Mouse (Mus musculus): ENCODE measurements around the gene Hmcn2. TPM values are rescaled to one million over a fixed set of nuclear protein-coding genes. Genes with fewer than 3 reads are reported as not detected.
A peak's percentile ranks its signal among the peaks of the same experiment; 100 is the strongest.

The Hmcn2 gene
- polyA plus RNA-seq, 1 experiment from 2014 or later = 0.30 TPM

DNA sequence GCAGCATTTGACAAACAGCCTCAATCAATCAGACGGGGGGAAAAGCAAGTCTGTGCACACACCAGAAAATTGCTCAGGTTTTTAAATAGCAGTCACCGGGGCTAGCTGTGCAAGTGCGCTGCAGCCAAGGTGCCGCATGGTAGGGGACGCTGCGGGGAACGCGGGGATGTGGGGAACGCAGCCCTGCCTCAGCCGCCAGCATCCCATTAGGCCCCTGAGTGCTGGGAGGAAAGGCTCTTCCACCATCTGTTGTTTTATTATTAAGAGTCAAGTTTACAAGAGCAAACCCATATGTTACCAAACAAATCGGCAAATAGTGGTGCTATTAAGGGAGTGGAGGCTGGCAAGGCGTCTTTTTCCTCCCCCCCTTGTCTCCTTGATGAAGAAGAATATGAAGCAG, 175.0 kb downstream of the Hmcn2 start:
- Histone ChIP-seq H3K4me3 (ENCODE audit: low read length) (no peak overlapping the region), H3K27me3 (replicated peaks; ENCODE audit: control insufficient read depth, insufficient read depth, low read length) (peaks cover 55% of the 10 kb centered on the region), H3K9me3 (ENCODE audit: control insufficient read depth, low read length) (no peaks in the 10 kb centered on the region), H3K27ac (ENCODE audit: low read depth, low read length) (no peak overlapping the region), H3K9ac (ENCODE audit: low read depth, low read length) (no peak overlapping the region), H3K4me2 (ENCODE audit: low read length) (no peak overlapping the region), H3K36me3 (ENCODE audit: control insufficient read depth, insufficient read depth, low read length) (no peaks in the 10 kb centered on the region), H3K4me1 (ENCODE audit: control insufficient read depth, insufficient read depth, low read depth, low read length) (peaks cover 2% of the 10 kb centered on the region; the same call in 1 of the 2 replicates)
- WGBS = 24% methylated on average over 12 of the region's 12 CpGs
- ATAC-seq = no peak

DNA sequence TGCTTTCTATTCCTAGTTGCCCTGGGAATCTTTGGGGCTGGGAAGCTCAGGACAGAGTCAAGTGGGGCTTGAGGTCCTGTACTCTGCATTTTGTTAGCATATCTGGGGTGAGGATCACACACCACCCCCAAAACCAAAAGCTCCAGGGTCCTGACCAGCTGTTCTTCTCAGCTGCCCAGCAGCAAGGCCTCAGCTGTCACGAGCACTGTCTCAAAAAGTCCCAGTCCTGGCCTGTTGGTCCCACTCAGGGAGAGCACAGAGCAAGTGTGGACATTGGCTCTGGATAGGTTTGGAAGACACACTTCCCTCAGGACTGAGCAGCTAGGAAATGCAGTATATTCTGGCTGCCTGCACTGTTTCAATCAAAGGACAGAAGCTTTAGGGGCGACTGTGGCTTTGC, 176.3 kb downstream of the Hmcn2 start:
- Histone ChIP-seq H3K4me3 (ENCODE audit: low read length) (no peak overlapping the region), H3K9ac (ENCODE audit: low read depth, low read length) (no peak overlapping the region), H3K27me3 (replicated peaks; ENCODE audit: control insufficient read depth, insufficient read depth, low read length) (peaks cover 46% of the 10 kb centered on the region), H3K4me1 (ENCODE audit: control insufficient read depth, insufficient read depth, low read depth, low read length) (peaks cover 7% of the 10 kb centered on the region), H3K27ac (ENCODE audit: low read depth, low read length) (no peak overlapping the region), H3K4me2 (ENCODE audit: low read length) (no peak overlapping the region), H3K9me3 (ENCODE audit: control insufficient read depth, low read length) (no peaks in the 10 kb centered on the region), H3K36me3 (ENCODE audit: control insufficient read depth, insufficient read depth, low read length) (no peaks in the 10 kb centered on the region)
- WGBS = 85% methylated on average over 2 of the region's 2 CpGs
- ATAC-seq = no peak

DNA sequence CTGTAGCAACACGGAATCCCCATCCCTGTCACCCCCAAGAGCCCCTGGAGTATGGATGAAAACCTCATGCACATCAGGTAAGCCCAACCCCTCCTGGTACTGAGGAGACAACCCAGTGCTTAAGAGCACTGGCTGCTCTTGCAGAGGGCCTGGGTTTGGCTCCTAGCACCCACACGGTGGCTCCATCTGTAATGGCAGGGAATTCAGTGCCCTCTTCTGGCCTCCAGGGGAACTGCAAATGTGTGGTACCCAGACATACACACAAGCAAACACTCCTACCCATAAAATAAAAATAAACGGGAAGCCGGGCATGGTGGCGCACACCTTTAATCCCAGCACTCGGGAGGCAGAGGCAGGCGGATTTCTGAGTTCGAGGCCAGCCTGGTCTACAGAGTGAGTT, 178.1 kb downstream of the Hmcn2 start:
- Histone ChIP-seq H3K9ac (ENCODE audit: low read depth, low read length) (no peak overlapping the region), H3K4me2 (ENCODE audit: low read length) (no peak overlapping the region), H3K4me1 (ENCODE audit: control insufficient read depth, insufficient read depth, low read depth, low read length) (peaks cover 13% of the 10 kb centered on the region), H3K9me3 (ENCODE audit: control insufficient read depth, low read length) (no peaks in the 10 kb centered on the region), H3K4me3 (ENCODE audit: low read length) (no peak overlapping the region), H3K36me3 (ENCODE audit: control insufficient read depth, insufficient read depth, low read length) (no peaks in the 10 kb centered on the region), H3K27ac (ENCODE audit: low read depth, low read length) (no peak overlapping the region), H3K27me3 (replicated peaks; ENCODE audit: control insufficient read depth, insufficient read depth, low read length) (peaks cover 30% of the 10 kb centered on the region)
- no peak for ATAC-seq
- WGBS = 95% methylated on average over 8 of the region's 8 CpGs

DNA sequence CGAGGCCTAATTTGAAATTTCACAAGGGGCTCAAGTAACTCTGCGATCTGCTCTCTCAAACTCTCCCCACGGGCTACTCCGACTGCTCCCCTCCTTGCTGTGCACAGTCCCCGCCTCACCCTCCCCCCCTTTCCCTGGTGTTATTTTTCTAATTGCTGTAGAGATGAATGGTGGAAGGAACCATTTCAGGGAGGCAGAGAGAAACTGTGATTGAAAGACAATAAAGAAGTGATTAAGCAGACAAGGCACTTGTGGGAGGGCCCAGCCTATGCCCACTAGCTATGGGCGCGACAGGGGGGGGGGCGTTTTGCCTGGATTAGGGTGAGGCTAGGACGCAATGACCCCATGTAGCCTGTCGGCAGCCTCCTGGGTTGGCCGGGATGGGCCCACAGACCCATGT, 179.0 kb downstream of the Hmcn2 start:
- Histone ChIP-seq H3K27ac (ENCODE audit: low read depth, low read length) (no peak overlapping the region), H3K4me1 (ENCODE audit: control insufficient read depth, insufficient read depth, low read depth, low read length) (peaks cover 17% of the 10 kb centered on the region), H3K36me3 (ENCODE audit: control insufficient read depth, insufficient read depth, low read length) (no peaks in the 10 kb centered on the region), H3K9ac (ENCODE audit: low read depth, low read length) (no peak overlapping the region; the same call in 1 of the 2 replicates), H3K4me2 (ENCODE audit: low read length) (no peak overlapping the region), H3K27me3 (replicated peaks; ENCODE audit: control insufficient read depth, insufficient read depth, low read length) (peaks cover 25% of the 10 kb centered on the region), H3K4me3 (ENCODE audit: low read length) (no peak overlapping the region), H3K9me3 (ENCODE audit: control insufficient read depth, low read length) (no peaks in the 10 kb centered on the region)
- ATAC-seq = no peak
- 42% methylated on average over 11 of the region's 11 CpGs for WGBS

DNA sequence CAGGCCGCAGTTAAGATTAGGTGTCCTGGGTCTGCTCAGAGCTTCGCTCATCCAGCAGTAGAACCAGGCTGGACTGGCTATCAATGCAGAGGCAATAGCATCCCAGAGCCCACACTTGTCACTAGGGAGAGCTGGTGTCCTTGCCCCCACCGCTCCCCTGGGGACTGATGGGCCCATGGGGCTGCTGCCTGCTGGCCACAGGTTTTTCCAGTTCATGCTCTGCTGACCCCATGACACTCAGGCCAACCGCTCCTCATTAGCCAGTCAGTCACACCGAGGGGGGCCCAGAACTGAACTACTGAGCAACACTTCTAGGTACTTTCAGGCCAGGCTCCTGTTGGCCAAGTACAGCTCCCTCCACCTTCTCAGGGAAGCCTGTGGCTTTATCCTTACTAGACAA, 180.1 kb downstream of the Hmcn2 start:
- no peaks in the 10 kb centered on the region for H3K36me3 ChIP-seq (ENCODE audit: control insufficient read depth, insufficient read depth, low read length)
- H3K27me3 ChIP-seq (replicated peaks; ENCODE audit: control insufficient read depth, insufficient read depth, low read length) = peaks cover 31% of the 10 kb centered on the region
- H3K4me2 ChIP-seq (ENCODE audit: low read length) = no peak overlapping the region
- no peak for ATAC-seq
- H3K9me3 ChIP-seq (ENCODE audit: control insufficient read depth, low read length) = no peaks in the 10 kb centered on the region
- no peak overlapping the region for H3K4me3 ChIP-seq (ENCODE audit: low read length)
- H3K4me1 ChIP-seq (ENCODE audit: control insufficient read depth, insufficient read depth, low read depth, low read length) = peaks cover 17% of the 10 kb centered on the region
- H3K27ac ChIP-seq (ENCODE audit: low read depth, low read length) = no peak overlapping the region
- no peak overlapping the region for H3K9ac ChIP-seq (ENCODE audit: low read depth, low read length)
- WGBS = 45% methylated on average over 5 of the region's 5 CpGs

DNA sequence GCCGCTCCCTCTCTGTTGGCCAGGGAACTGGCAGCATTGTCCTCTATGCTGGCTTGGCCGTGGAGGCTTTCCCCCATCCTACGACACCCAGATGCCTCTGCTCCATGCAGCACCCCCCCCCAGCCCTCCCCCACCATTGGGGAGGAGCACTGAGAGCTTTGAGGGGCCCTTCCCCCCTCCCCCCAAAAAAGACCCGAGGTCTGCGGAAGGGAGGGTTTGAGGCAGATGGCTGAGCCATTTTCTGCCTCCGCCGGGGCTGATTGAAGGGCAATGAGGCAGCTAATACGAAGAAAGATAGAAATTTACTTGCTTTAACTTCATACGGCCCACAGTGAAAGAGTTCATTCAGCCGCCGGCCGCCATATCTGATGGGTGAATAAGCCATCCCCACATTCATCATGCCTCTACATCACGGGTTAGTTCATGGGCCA, 180.8 kb downstream of the Hmcn2 start:
- Histone ChIP-seq H3K4me2 (ENCODE audit: low read length) (peak overlapping the region; percentile 34), H3K36me3 (ENCODE audit: control insufficient read depth, insufficient read depth, low read length) (no peaks in the 10 kb centered on the region), H3K27me3 (replicated peaks; ENCODE audit: control insufficient read depth, insufficient read depth, low read length) (peaks cover 30% of the 10 kb centered on the region), H3K9me3 (ENCODE audit: control insufficient read depth, low read length) (no peaks in the 10 kb centered on the region), H3K4me1 (ENCODE audit: control insufficient read depth, insufficient read depth, low read depth, low read length) (peaks cover 22% of the 10 kb centered on the region), H3K9ac (ENCODE audit: low read depth, low read length) (peak overlapping the region; percentile 36; the same call in 1 of the 2 replicates), H3K4me3 (ENCODE audit: low read length) (no peak overlapping the region), H3K27ac (ENCODE audit: low read depth, low read length) (0 out of 2 replicates have a peak overlapping the region, but pooled peaks have one; percentile 23)
- 15% methylated on average over 12 of the region's 13 CpGs for WGBS
- peak; percentile 41; the same call in 1 of the 2 replicates for ATAC-seq

DNA sequence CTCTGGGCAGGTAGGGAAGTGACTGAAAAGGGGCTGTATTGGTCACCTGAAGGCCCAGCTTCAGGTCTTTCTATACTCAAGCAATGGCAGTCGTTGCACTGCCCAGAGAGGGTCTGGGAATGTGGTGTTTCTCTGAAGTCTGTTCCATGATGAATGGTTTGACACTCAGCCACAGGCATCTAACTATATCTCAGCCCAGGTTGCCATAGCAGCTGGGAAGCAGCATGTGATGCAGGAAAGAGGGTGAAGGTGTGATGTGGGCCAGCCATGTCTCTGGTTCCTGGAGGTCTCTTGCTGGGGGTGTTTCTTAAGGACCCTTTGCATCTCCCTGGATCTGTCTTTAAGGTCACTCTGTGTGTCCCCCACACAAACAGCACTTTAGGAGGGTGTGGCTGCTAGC, 181.9 kb downstream of the Hmcn2 start:
- H3K27ac ChIP-seq (ENCODE audit: low read depth, low read length) = no peak overlapping the region
- ATAC-seq = no peak
- WGBS = 38% methylated on average over 1 of the region's 1 CpGs
- no peaks in the 10 kb centered on the region for H3K36me3 ChIP-seq (ENCODE audit: control insufficient read depth, insufficient read depth, low read length)
- peaks cover 23% of the 10 kb centered on the region for H3K27me3 ChIP-seq (replicated peaks; ENCODE audit: control insufficient read depth, insufficient read depth, low read length)
- H3K9me3 ChIP-seq (ENCODE audit: control insufficient read depth, low read length) = no peaks in the 10 kb centered on the region
- H3K9ac ChIP-seq (ENCODE audit: low read depth, low read length) = no peak overlapping the region
- H3K4me1 ChIP-seq (ENCODE audit: control insufficient read depth, insufficient read depth, low read depth, low read length) = peaks cover 26% of the 10 kb centered on the region
- no peak overlapping the region for H3K4me3 ChIP-seq (ENCODE audit: low read length)
- no peak overlapping the region for H3K4me2 ChIP-seq (ENCODE audit: low read length)

DNA sequence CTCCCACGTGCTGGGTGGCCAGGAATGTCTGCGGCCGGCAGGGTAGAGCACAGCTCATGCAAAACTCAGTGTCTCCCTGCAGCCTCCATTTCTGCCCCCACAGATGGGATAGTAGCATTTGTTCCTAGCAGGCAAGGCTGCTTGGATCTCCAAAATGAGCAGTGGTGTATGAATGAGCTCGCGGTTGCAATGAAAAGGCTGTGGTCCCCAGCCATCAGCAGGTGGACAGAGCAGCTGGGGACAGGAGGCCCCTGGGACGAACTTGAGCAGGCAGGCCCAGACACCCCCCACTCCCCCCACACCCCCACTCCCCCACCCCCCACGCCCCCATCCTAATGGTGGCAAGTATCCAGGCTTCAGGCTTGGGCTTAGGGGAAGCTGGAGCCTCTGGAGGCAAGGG, 182.9 kb downstream of the Hmcn2 start:
- WGBS = 31% methylated on average over 6 of the region's 7 CpGs
- Histone ChIP-seq H3K4me1 (ENCODE audit: control insufficient read depth, insufficient read depth, low read depth, low read length) (peaks cover 28% of the 10 kb centered on the region), H3K36me3 (ENCODE audit: control insufficient read depth, insufficient read depth, low read length) (no peaks in the 10 kb centered on the region), H3K9me3 (ENCODE audit: control insufficient read depth, low read length) (no peaks in the 10 kb centered on the region), H3K4me3 (ENCODE audit: low read length) (no peak overlapping the region), H3K27me3 (replicated peaks; ENCODE audit: control insufficient read depth, insufficient read depth, low read length) (peaks cover 17% of the 10 kb centered on the region), H3K27ac (ENCODE audit: low read depth, low read length) (no peak overlapping the region), H3K4me2 (ENCODE audit: low read length) (no peak overlapping the region), H3K9ac (ENCODE audit: low read depth, low read length) (no peak overlapping the region)
- ATAC-seq = no peak

DNA sequence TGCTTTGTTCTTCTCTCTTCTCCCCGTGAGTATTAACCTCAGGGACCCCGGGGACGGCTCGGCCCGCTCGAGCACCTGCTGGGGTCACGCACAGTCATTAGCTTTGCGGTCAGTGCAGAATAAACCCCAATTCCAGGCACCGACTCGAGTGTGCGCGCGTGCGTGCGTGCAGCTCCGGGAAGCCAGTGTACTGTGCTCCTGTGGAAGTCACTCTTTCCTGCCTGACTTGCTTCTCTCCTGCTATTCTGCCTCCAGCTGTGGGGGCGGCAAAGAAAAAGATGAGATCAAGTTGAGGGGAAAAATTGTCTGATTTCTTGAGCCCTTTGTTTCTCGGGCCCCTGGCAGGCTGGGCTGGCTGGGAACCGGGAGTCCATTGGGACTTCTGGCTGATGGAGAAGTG, 183.4 kb downstream of the Hmcn2 start:
- WGBS = 33% methylated on average over 19 of the region's 19 CpGs
- Histone ChIP-seq H3K4me2 (ENCODE audit: low read length) (no peak overlapping the region), H3K4me1 (ENCODE audit: control insufficient read depth, insufficient read depth, low read depth, low read length) (peaks cover 28% of the 10 kb centered on the region), H3K27ac (ENCODE audit: low read depth, low read length) (no peak overlapping the region), H3K36me3 (ENCODE audit: control insufficient read depth, insufficient read depth, low read length) (no peaks in the 10 kb centered on the region), H3K4me3 (ENCODE audit: low read length) (no peak overlapping the region), H3K9me3 (ENCODE audit: control insufficient read depth, low read length) (no peaks in the 10 kb centered on the region), H3K27me3 (replicated peaks; ENCODE audit: control insufficient read depth, insufficient read depth, low read length) (peaks cover 20% of the 10 kb centered on the region), H3K9ac (ENCODE audit: low read depth, low read length) (no peak overlapping the region)
- ATAC-seq = no peak
